Mouse (Mus musculus) stomach, postnatal 0 days (tissue): ENCODE data around the gene Parvb. TPM values are rescaled to one million over a fixed set of nuclear protein-coding genes. Genes with fewer than 3 reads are reported as not detected.

Experiments
- ATAC-seq: fragments of 200-750 bp; cut with Nextera tagmentation; 2 replicates; pipeline ENCODE4 v1.8.0; 2017; ENCODE audit not compliant: low FRiP score, low TSS enrichment
- DNase-seq: peaks from one replicate; pipeline ENCODE4 v3.0.0-alpha.2; 2016; ENCODE audit warnings: low spot score
- H3K27ac ChIP-seq: fragments of 300-500 bp; sonication (generic); replicated peaks from 2 replicates; pipeline ENCODE4 v1.5.1; 2014; ENCODE audit warnings: mild to moderate bottlenecking, control low read depth
- H3K27me3 ChIP-seq: fragments of 300-500 bp; sonication (generic); 2 replicates; pipeline ENCODE4 v1.6.1; 2014; ENCODE audit warnings: low read length; ENCODE audit not compliant: control insufficient read depth, insufficient read depth
- H3K36me3 ChIP-seq: fragments of 300-500 bp; sonication (generic); 2 replicates; pipeline ENCODE4 v1.6.1; 2014; ENCODE audit warnings: low read length, mixed read lengths; ENCODE audit not compliant: control insufficient read depth, insufficient read depth
- H3K4me1 ChIP-seq: fragments of 300-500 bp; sonication (generic); replicated peaks from 2 replicates; pipeline ENCODE4 v1.6.1; 2014; ENCODE audit warnings: antibody characterized with exemption; ENCODE audit not compliant: control insufficient read depth, insufficient read depth
- H3K4me2 ChIP-seq: fragments of 300-500 bp; sonication (generic); replicated peaks from 2 replicates; pipeline ENCODE4 v1.6.1; 2014; ENCODE audit warnings: low read depth, mild to moderate bottlenecking, control low read depth, moderate library complexity
- H3K4me3 ChIP-seq: fragments of 300-500 bp; sonication (generic); 2 replicates; pipeline ENCODE4 v1.5.1; 2014; ENCODE audit warnings: low read depth, low read length, control low read depth
- H3K9ac ChIP-seq: fragments of 300-500 bp; sonication (generic); 2 replicates; pipeline ENCODE4 v1.6.1; 2014; ENCODE audit warnings: mild to moderate bottlenecking, low read length, control low read depth, mixed read lengths
- H3K9me3 ChIP-seq: fragments of 300-500 bp; sonication (generic); 2 replicates; pipeline ENCODE4 v1.6.1; 2016; ENCODE audit warnings: low read length; ENCODE audit not compliant: control insufficient read depth
- CTCF ChIP-seq: IDR thresholded peaks from 2 replicates; pipeline ENCODE4 v1.5.1; 2016; ENCODE audit warnings: antibody characterized with exemption, low read depth, mild to moderate bottlenecking, moderate library complexity
- EP300 ChIP-seq: optimal IDR thresholded peaks from 2 replicates; pipeline ENCODE3; 2016; ENCODE audit warnings: antibody characterized with exemption
- WGBS: fragments of 180-500 bp; shearing (Covaris S2); extraction: QIAGEN DNeasy Blood & Tissue Kit; methylation state at CpG from one replicate; pipeline ENCODE4 v1.1.7; 2014; 5-methylcytosine and 5-hydroxymethylcytosine counted together
- polyA plus RNA-seq: library from polyadenylated mRNA; unstranded; fragments of >200 nt; fragmentation: Nextera tagmentation; extraction: Ambion mirVana; gene quantifications from 2 replicates; pipeline ENCODE4 v1.2.1, GENCODE M21; 2015

The Parvb gene
- polyA plus RNA-seq, 1 experiment from 2014 or later = 1.1 TPM

- Histone ChIP-seq H3K4me1 (no peaks in the 10 kb centered on the region), H3K9me3 (no peaks in the 10 kb centered on the region), H3K4me2 (no peak overlapping the region), H3K27me3 (no peaks in the 10 kb centered on the region), H3K9ac (no peak overlapping the region), H3K27ac (no peak overlapping the region), H3K4me3 (no peak overlapping the region), H3K36me3 (no peaks in the 10 kb centered on the region)
- 74% methylated on average over 8 of the region's 8 CpGs for WGBS
- ATAC-seq = no peak
- DNase-seq = no peak
- TF ChIP-seq CTCF (no peak), EP300 (no peak)
Observed at GRCm38 (mm10) chr15:84321544-84322174, 89.8 kb downstream of the Parvb start.

GRCm38 (mm10) chr15:84323966-84324869 is 92.4 kb downstream of the Parvb start, which contains the start of gene Parvg:
Gene Parvg (plus strand): TSS chr15:84324026.
- 77% methylated on average over 10 of the region's 10 CpGs for WGBS
- no peak for ATAC-seq

GRCm38 (mm10) chr15:84324870-84325553 is 93.2 kb downstream of the Parvb start:
- Histone ChIP-seq H3K36me3 (no peaks in the 10 kb centered on the region), H3K9ac (no peak overlapping the region), H3K27me3 (no peaks in the 10 kb centered on the region), H3K4me1 (no peaks in the 10 kb centered on the region), H3K4me2 (no peak overlapping the region; the same call in 1 of the 2 replicates), H3K4me3 (no peak overlapping the region), H3K9me3 (no peaks in the 10 kb centered on the region), H3K27ac (no peak overlapping the region)
- DNase-seq (no peak), ATAC-seq (peak; percentile 30; the same call in 1 of the 2 replicates)
- 56% methylated on average over 8 of the region's 8 CpGs for WGBS
- no peak for TF ChIP-seq EP300

More at GRCm38 (mm10) chr15:84323966-84324869, 92.4 kb downstream of the Parvb start, which contains the start of gene Parvg:
- Histone ChIP-seq H3K4me2 (no peak within 1 kb of the TSS; the same call in 1 of the 2 replicates), H3K9me3 (no peaks in the 10 kb centered on the region), H3K27ac (no peak within 1 kb of the TSS), H3K27me3 (no peaks in the 10 kb centered on the region), H3K36me3 (no peaks in the 10 kb centered on the region), H3K9ac (no peak within 1 kb of the TSS), H3K4me3 (no peak within 1 kb of the TSS), H3K4me1 (no peaks in the 10 kb centered on the region)
- no peak for DNase-seq
- TF ChIP-seq EP300 (no peak), CTCF (no peak)

GRCm38 (mm10) chr15:84325736-84326135 is 93.9 kb downstream of the Parvb start:
- H3K36me3 ChIP-seq = no peaks in the 10 kb centered on the region
- no peaks in the 10 kb centered on the region for H3K27me3 ChIP-seq
- DNase-seq (no peak), ATAC-seq (peak; percentile 55; the same call in 1 of the 2 replicates)
- H3K9ac ChIP-seq = no peak overlapping the region
- WGBS = 52% methylated on average over 12 of the region's 12 CpGs
- no peak overlapping the region for H3K4me3 ChIP-seq
- no peaks in the 10 kb centered on the region for H3K4me1 ChIP-seq
- H3K4me2 ChIP-seq = no peak overlapping the region
- H3K27ac ChIP-seq = no peak overlapping the region
- no peak for TF ChIP-seq EP300
- no peak for TF ChIP-seq CTCF
- no peaks in the 10 kb centered on the region for H3K9me3 ChIP-seq

- DNase-seq = no peak
- ATAC-seq = no peak; the same call in 1 of the 2 replicates
- Histone ChIP-seq H3K9me3 (no peaks in the 10 kb centered on the region), H3K27ac (no peak overlapping the region), H3K4me1 (no peaks in the 10 kb centered on the region), H3K36me3 (no peaks in the 10 kb centered on the region), H3K4me2 (no peak overlapping the region), H3K9ac (no peak overlapping the region), H3K4me3 (no peak overlapping the region), H3K27me3 (no peaks in the 10 kb centered on the region)
- 65% methylated on average over 10 of the region's 10 CpGs for WGBS
- TF ChIP-seq EP300 = no peak
- TF ChIP-seq CTCF = no peak
Observed at GRCm38 (mm10) chr15:84328870-84329269, 97.0 kb downstream of the Parvb start.
